Mouse (Mus musculus) hindbrain, embryonic 15.5 days (tissue): ENCODE data around the gene Ptprn2. TPM values are rescaled to one million over a fixed set of nuclear protein-coding genes. Genes with fewer than 3 reads are reported as not detected.

Experiments
- ATAC-seq: fragments of 200-750 bp; cut with Nextera tagmentation; 2 replicates; pipeline ENCODE4 v1.8.0; 2017; ENCODE audit warnings: low read depth, moderate number of reproducible peaks, moderate TSS enrichment; ENCODE audit not compliant: low FRiP score
- H3K27ac ChIP-seq: fragments of 300-500 bp; sonication (generic); replicated peaks from 2 replicates; pipeline ENCODE4 v1.5.1; 2015; ENCODE audit warnings: mild to moderate bottlenecking, inconsistent platforms
- H3K27me3 ChIP-seq: fragments of 300-500 bp; sonication (generic); 2 replicates; pipeline ENCODE4 v1.6.1; 2015; ENCODE audit warnings: control low read depth, inconsistent platforms
- H3K36me3 ChIP-seq: fragments of 300-500 bp; sonication (generic); 2 replicates; pipeline ENCODE4 v1.6.1; 2015; ENCODE audit warnings: control low read depth, inconsistent platforms
- H3K4me1 ChIP-seq: fragments of 300-500 bp; sonication (generic); replicated peaks from 2 replicates; pipeline ENCODE4 v1.6.1; 2015; ENCODE audit warnings: control low read depth, inconsistent platforms
- H3K4me2 ChIP-seq: fragments of 300-500 bp; sonication (generic); 2 replicates; pipeline ENCODE4 v1.6.1; 2015; ENCODE audit warnings: moderate library complexity, mild to moderate bottlenecking, inconsistent platforms
- H3K4me3 ChIP-seq: fragments of 300-500 bp; sonication (generic); 2 replicates; pipeline ENCODE4 v1.5.1; 2015; ENCODE audit warnings: mild to moderate bottlenecking, inconsistent platforms
- H3K9ac ChIP-seq: fragments of 300-500 bp; sonication (generic); 2 replicates; pipeline ENCODE4 v1.6.1; 2015; ENCODE audit warnings: inconsistent platforms
- H3K9me3 ChIP-seq: fragments of 300-500 bp; sonication (generic); 2 replicates; pipeline ENCODE4 v1.6.1; 2016; ENCODE audit warnings: control low read depth, inconsistent platforms
- WGBS: fragments of 180-500 bp; shearing (Covaris S2); methylation state at CpG from one replicate; pipeline ENCODE4 v1.1.7; 2015; 5-methylcytosine and 5-hydroxymethylcytosine counted together
- polyA plus RNA-seq: library from polyadenylated mRNA; unstranded; fragments of >200 nt; fragmentation: Nextera tagmentation; extraction: Ambion mirVana; gene quantifications from 2 replicates; pipeline ENCODE4 v1.2.1, GENCODE M21; 2015

The Ptprn2 gene
- polyA plus RNA-seq, 1 experiment from 2014 or later = 14.7 TPM

DNA sequence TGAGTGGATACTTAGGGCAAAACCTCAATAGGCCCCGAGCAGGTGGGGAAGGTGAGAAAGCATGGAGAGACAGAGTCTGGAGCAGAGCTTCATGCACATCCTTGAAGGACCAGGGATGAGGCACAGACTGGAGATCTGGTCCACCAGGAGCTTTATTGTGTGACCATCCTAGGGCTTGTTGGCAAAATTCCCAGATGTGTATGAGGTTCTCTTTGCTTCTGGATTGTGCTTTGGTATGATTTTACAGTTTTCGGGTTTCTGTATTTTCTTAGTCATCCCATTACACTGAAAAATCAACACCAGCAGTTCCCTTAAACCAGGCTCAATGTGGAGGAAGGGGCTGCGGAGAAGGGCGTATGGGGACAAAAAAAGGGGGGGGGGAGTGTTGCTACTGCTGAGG, 621.2 kb downstream of the Ptprn2 start:
- 20% methylated on average over 4 of the region's 4 CpGs for WGBS
- no peaks in the 10 kb centered on the region for H3K9me3 ChIP-seq
- no peaks in the 10 kb centered on the region for H3K36me3 ChIP-seq
- peak overlapping the region; percentile 45 for H3K4me2 ChIP-seq
- H3K27ac ChIP-seq = peak overlapping the region; percentile 75
- peaks cover 24% of the 10 kb centered on the region for H3K4me1 ChIP-seq
- peaks cover 35% of the 10 kb centered on the region for H3K27me3 ChIP-seq
- ATAC-seq = peak; percentile 9; the same call in 1 of the 2 replicates
- H3K4me3 ChIP-seq = no peak overlapping the region
- no peak overlapping the region for H3K9ac ChIP-seq

DNA sequence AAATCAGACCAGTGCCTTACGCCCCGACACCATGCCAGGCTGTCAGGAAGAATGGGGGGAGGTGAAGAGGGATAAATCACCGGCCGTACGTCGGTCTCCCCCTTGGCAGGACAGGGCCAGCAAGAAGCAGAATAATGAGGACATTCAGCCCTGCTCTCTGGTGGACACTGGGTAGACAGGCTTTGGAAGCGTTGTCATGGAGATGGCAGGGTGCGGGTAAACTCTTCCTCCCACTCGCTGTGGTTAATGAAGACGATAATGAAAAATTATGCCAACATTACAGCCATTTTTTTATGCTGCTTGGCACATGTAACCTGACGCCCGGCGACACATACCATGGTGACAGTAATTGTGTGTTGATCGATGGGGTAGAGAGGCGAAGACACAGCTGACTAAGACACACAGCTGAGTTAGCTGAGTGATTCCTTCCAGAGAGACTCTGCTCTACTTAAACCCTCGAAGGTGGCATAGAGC, 621.7 kb downstream of the Ptprn2 start:
- H3K36me3 ChIP-seq = no peaks in the 10 kb centered on the region
- H3K27me3 ChIP-seq = peaks cover 36% of the 10 kb centered on the region
- no peak overlapping the region for H3K4me3 ChIP-seq
- H3K27ac ChIP-seq = peak overlapping the region; percentile 75
- peaks cover 24% of the 10 kb centered on the region for H3K4me1 ChIP-seq
- H3K9me3 ChIP-seq = no peaks in the 10 kb centered on the region
- ATAC-seq = peak; percentile 97
- 7% methylated on average over 16 of the region's 16 CpGs for WGBS
- H3K4me2 ChIP-seq = peak overlapping the region; percentile 45
- H3K9ac ChIP-seq = no peak overlapping the region

DNA sequence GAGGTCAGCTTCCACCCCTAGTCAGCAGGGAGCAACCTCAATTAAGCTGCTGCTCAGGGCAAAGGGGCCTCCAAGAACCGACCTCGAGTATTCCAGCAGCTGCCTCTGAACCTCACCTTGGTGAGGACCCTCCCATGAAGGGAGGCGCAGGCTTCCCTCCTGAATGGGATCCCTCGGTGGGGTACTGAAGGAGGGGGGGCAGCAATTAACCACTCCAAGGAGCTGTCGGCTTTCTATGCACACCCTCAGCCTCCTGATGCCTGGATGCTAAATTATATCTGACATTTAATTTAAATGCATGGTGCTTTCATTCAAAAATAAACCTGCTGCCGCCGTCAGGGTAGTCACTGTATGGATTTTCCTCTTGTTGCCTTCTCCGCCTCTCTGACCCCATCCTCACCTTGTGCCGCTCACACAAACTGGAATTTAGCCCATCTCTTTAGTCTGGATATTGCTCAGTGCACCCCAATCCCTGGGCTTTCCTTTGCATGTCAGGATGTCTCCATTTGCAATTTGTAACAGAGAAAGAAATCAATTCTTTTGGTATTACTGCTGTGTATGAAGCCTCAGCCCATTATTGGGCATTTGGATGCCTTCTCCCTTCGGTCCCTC, 629.8 kb downstream of the Ptprn2 start:
- no peak overlapping the region for H3K4me2 ChIP-seq
- no peaks in the 10 kb centered on the region for H3K36me3 ChIP-seq
- ATAC-seq = peak; percentile 68; the same call in 1 of the 2 replicates
- no peak overlapping the region for H3K4me3 ChIP-seq
- H3K9me3 ChIP-seq = no peaks in the 10 kb centered on the region
- WGBS = 44% methylated on average over 10 of the region's 10 CpGs
- H3K27me3 ChIP-seq = peaks cover 12% of the 10 kb centered on the region; the same call in 1 of the 2 replicates
- no peak overlapping the region for H3K9ac ChIP-seq
- peak overlapping the region; percentile 62 for H3K27ac ChIP-seq
- H3K4me1 ChIP-seq = peaks cover 6% of the 10 kb centered on the region

DNA sequence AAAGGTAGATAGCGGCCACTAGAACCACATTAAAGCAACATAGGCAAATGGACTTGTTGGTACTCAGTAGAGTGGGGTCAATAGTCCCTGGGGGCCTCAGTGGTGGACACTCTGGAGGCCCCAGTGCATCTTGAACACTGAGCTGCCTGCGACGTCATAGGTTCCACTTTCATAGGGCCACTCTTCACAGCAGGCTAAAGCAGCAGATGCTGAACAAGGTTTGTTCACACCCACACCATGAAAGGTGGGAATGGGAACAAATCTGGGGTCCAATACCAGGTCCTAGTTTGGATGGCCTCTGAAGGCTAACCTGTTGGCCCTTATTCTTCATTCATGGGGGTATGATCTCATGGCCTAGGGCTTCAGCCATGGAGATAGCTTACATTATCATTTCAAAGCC, 641.6 kb downstream of the Ptprn2 start:
- WGBS = 90% methylated on average over 3 of the region's 3 CpGs
- Histone ChIP-seq H3K27me3 (no peaks in the 10 kb centered on the region), H3K9me3 (no peaks in the 10 kb centered on the region), H3K9ac (no peak overlapping the region), H3K4me2 (no peak overlapping the region), H3K36me3 (no peaks in the 10 kb centered on the region), H3K4me1 (no peaks in the 10 kb centered on the region), H3K4me3 (no peak overlapping the region), H3K27ac (no peak overlapping the region)
- ATAC-seq = no peak

DNA sequence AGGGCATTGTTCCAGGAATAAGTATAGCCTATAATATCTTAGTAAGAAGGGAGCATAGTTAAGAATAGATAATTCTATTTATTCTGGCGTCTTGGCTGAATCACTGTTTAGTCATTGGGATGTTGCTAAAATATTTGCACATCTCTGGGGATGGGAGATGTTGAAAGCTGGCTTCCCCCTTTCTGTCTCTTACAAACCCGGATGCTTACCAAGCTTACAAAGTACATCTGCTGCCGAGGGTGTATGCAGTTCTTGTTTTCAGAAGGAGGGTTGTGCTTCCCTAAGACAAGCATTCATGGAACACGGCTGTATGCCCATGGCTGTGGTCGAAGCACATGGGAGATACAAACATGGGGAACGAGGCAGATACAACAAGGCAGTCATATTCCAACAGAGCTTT, 642.0 kb downstream of the Ptprn2 start:
- Histone ChIP-seq H3K4me3 (no peak overlapping the region), H3K9ac (no peak overlapping the region), H3K9me3 (no peaks in the 10 kb centered on the region), H3K4me1 (no peaks in the 10 kb centered on the region), H3K36me3 (no peaks in the 10 kb centered on the region), H3K4me2 (no peak overlapping the region), H3K27me3 (no peaks in the 10 kb centered on the region), H3K27ac (no peak overlapping the region)
- no peak for ATAC-seq
- WGBS = 84% methylated on average over 6 of the region's 6 CpGs

DNA sequence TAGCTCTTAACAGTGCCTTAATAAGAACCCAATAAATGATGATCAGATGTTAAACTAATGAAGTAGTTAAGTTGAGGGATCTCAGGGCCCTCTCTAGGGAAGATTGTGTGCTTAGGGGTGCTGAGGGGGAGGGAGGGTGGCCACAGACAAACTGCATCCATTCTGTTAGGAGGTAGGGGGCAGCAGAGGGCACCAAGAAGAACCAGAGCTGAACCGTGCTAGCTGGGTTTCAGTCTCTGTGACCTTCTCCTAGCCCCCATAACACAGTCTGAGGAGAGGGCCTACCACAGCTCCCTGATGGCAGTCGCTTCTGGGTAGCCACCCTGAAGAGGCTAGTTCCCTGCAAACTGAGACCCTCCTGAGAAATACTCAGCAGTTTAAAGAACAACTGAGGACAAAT, 646.6 kb downstream of the Ptprn2 start:
- H3K9ac ChIP-seq = no peak overlapping the region
- no peaks in the 10 kb centered on the region for H3K27me3 ChIP-seq
- H3K36me3 ChIP-seq = no peaks in the 10 kb centered on the region
- H3K9me3 ChIP-seq = no peaks in the 10 kb centered on the region
- ATAC-seq = no peak
- no peak overlapping the region for H3K27ac ChIP-seq
- H3K4me2 ChIP-seq = no peak overlapping the region
- 14% methylated on average over 2 of the region's 2 CpGs for WGBS
- no peak overlapping the region for H3K4me3 ChIP-seq
- H3K4me1 ChIP-seq = no peaks in the 10 kb centered on the region

DNA sequence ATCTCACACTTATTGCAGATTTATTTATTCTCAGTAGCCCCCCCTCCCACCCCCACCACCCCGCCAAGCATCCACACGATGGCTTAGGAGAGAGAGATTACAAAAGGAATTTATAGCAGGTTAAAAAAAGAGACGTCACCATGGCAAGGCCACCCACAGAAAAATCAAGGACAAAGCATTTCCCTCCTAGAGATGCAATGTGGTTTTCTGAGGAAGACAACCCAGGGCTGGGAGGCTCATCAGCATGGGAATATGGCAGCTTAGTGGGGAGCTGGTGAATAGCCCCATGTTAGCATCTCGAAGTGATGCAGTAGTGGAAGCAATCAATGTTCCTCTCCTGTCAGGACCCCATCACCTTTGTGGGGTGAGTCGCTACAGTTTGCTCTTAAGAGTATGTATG, 649.7 kb downstream of the Ptprn2 start:
- H3K36me3 ChIP-seq = no peaks in the 10 kb centered on the region
- no peak overlapping the region for H3K4me3 ChIP-seq
- no peak overlapping the region for H3K27ac ChIP-seq
- no peak overlapping the region for H3K4me2 ChIP-seq
- 59% methylated on average over 5 of the region's 5 CpGs for WGBS
- no peak overlapping the region for H3K9ac ChIP-seq
- H3K4me1 ChIP-seq = no peaks in the 10 kb centered on the region
- no peaks in the 10 kb centered on the region for H3K27me3 ChIP-seq
- H3K9me3 ChIP-seq = no peaks in the 10 kb centered on the region
- no peak for ATAC-seq

DNA sequence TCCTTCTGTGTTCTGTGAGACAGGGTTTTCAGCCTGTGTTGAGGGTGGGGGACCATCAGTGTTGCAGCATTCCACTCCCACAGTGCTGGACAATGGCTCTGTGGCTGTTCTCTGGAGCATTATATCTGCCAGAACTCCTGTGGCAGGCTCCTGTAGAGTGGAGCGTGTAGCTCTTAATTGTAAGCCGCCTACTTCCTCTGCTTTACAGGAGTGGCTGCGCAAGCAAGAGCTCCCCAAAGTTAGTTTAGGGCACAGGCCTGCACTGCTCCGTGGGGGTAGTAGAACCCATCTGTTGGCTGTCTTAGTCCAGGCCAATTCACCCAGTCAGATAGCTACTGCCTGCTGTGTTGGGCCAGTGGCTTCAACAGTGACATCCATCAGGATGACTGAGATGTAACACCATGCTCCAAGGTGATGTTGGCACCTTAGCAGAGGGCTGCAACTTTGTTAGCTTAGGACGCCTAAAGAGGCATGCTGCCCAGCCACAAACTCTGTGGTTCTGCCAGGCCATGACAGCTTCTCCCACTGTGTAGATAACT, 651.0 kb downstream of the Ptprn2 start:
- 0 out of 2 replicates have a peak, but pooled peaks have one; percentile 43 for ATAC-seq
- Histone ChIP-seq H3K27ac (no peak overlapping the region), H3K4me3 (no peak overlapping the region), H3K27me3 (no peaks in the 10 kb centered on the region), H3K9ac (no peak overlapping the region), H3K9me3 (no peaks in the 10 kb centered on the region), H3K4me2 (no peak overlapping the region), H3K36me3 (no peaks in the 10 kb centered on the region), H3K4me1 (no peaks in the 10 kb centered on the region)
- WGBS = 62% methylated on average over 5 of the region's 5 CpGs

DNA sequence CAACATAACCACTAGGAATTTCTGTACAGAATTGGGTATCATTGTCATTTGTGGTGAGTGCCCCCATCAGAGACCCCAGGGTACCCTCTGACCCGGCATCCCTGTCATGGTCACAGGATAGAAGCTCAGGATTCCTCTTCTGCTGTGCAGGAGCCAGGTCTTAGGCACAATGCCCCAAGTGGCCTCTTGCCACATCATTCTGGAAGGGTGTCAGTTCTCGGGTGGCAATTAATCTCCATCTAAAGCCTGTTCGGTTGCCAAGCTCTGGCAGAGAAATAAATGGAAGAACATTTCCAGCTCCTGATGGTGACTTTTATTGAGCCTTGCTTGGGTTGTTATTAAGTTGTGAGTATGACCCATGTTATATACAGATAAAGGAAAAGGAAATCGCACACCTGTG, 655.4 kb downstream of the Ptprn2 start:
- Histone ChIP-seq H3K9ac (no peak overlapping the region), H3K36me3 (no peaks in the 10 kb centered on the region), H3K27ac (no peak overlapping the region), H3K4me1 (no peaks in the 10 kb centered on the region), H3K4me3 (no peak overlapping the region), H3K4me2 (no peak overlapping the region), H3K9me3 (no peaks in the 10 kb centered on the region), H3K27me3 (no peaks in the 10 kb centered on the region)
- no peak for ATAC-seq
- WGBS = 69% methylated on average over 4 of the region's 4 CpGs

DNA sequence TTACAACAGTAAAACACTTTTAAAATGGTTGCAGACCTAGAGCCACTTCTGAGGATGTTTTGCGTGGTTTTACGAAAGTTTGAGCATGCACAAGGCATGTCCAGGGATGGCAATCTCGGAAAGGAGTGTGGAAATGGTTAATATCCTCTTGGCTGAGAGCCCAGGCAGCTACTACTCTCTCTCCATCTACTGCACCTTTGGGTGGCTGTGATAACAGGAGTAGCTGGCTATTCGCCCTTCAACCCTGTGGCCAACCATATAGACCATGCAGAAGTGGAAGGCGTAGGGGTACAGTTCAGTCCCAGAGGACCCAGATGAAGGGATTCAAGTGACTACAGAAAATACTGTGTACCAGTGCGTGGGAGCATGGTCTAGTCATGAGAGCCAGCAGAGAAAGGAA, 655.9 kb downstream of the Ptprn2 start:
- no peak overlapping the region for H3K9ac ChIP-seq
- H3K27me3 ChIP-seq = no peaks in the 10 kb centered on the region
- no peaks in the 10 kb centered on the region for H3K9me3 ChIP-seq
- no peak overlapping the region for H3K4me3 ChIP-seq
- 82% methylated on average over 6 of the region's 6 CpGs for WGBS
- no peaks in the 10 kb centered on the region for H3K36me3 ChIP-seq
- no peak overlapping the region for H3K4me2 ChIP-seq
- ATAC-seq = no peak
- H3K27ac ChIP-seq = no peak overlapping the region
- H3K4me1 ChIP-seq = no peaks in the 10 kb centered on the region

DNA sequence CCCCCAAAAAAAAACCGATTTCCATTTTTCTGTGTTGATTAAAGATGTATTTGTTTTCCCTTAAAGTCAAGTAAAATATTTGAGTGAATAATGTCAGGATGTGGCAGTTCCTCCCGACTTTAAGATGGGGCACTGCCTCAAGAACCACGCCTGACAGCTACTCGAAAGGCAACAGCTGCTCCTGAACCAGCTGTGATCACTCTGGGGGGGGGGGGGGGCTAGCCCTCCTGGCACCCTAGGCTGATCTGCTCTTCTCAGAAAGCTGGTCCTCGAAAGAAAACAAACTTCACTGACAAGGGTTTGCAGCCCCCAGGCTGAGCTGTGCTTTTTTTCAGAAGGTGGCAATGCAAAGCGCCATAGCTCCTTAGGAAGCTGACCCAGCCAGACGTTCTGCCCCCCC, 663.7 kb downstream of the Ptprn2 start:
- Histone ChIP-seq H3K4me1 (peaks cover 33% of the 10 kb centered on the region), H3K27ac (no peak overlapping the region), H3K9ac (no peak overlapping the region), H3K9me3 (no peaks in the 10 kb centered on the region), H3K27me3 (peaks cover 29% of the 10 kb centered on the region), H3K4me3 (no peak overlapping the region), H3K4me2 (no peak overlapping the region), H3K36me3 (no peaks in the 10 kb centered on the region)
- 17% methylated on average over 7 of the region's 7 CpGs for WGBS
- no peak for ATAC-seq

DNA sequence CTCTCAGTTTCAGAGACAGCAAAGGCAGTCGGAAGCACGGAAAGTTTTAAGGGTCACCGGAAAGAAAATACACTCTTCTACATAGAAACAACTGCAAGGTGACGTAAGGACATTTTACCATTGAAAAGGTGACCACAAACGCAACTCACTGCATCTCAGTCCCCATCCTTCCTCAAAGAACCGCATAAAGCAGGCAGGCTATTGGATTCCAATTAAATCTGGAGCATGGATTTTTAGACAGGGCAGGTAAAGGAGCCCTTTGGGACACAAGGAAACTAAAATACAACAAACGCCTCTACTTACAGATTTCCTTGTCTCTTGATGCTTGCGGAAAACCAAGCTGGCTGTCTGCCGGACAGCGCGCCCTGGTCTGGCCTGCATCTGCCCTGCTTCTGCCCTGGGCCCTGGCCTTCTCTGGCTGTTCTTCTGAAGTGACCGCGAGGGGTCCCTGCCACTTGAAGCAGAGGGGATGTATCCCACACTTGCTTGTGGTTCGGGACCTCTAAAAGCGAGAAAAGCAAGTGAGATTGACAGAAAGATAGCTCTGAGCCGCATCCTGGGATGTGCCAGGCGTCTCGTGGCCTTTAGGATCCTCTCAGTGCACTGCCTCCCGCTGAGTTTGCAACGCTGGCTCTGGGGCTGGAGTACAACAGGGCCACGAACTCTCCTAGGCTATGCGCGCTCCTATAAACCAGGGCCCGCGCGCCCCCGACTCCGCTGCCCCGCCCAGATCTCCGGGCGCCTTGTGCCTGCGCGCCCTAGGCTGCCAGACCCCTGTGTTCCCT, 665.3 kb downstream of the Ptprn2 start:
- H3K9me3 ChIP-seq = no peaks in the 10 kb centered on the region

More for the DNA sequence above, 665.3 kb downstream of the Ptprn2 start:
- H3K4me1 ChIP-seq = peaks cover 46% of the 10 kb centered on the region
- H3K36me3 ChIP-seq = no peaks in the 10 kb centered on the region
- H3K27ac ChIP-seq = no peak overlapping the region
- H3K4me3 ChIP-seq = peak overlapping the region; percentile 3; the same call in 1 of the 2 replicates
- peaks cover 29% of the 10 kb centered on the region for H3K27me3 ChIP-seq
- WGBS = 8% methylated on average over 33 of the region's 33 CpGs
- H3K9ac ChIP-seq = no peak overlapping the region; the same call in 1 of the 2 replicates
- H3K4me2 ChIP-seq = peak overlapping the region; percentile 90
- ATAC-seq = no peak
